Mouse (Mus musculus) cerebellum, adult 11-12 months (tissue): ENCODE results near the gene Gm12216.

Experiments
- DNase-seq: peaks from one replicate; pipeline ENCODE4 v3.0.0; 2022

The Gm12216 gene

GRCm38 (mm10) chr11:53734431-53734830, 124.6 kb downstream of the Gm12216 start:
- no peak for DNase-seq

DNA sequence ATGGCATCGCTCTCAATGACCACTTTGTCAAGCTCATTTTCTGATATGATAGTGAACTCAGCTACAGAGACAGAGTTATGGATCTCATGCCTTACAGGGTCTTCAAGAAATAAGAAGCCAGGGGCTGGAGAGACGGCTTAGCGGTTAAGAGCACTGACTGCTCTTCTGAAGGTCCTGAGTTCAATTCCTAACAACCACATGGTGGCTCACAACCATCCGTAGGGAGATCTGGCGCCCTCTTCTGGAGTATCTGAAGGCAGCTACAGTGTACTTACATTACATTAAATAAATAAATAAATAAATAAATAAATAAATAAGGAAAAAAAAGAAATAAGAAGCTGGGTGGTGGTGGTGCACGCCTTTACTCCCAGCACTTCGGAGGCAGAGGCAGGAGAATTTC, 125.2 kb downstream of the Gm12216 start:
- DNase-seq, result no peak
